Mouse (Mus musculus) right cerebral cortex, postnatal 10 days (tissue): ENCODE results near the gene Stim1.
"Not testable (repeated sequence)": the region's sequence is repeated elsewhere in the genome, so short reads cannot be mapped to it uniquely, and the experiment has no call there.

Source experiments
- DNase-seq, 2 experiments: peaks; one replicate each; pipeline ENCODE4 v3.0.0; 2021; ENCODE audit warnings: low spot score in 2 of 2

Gene Stim1

DNA sequence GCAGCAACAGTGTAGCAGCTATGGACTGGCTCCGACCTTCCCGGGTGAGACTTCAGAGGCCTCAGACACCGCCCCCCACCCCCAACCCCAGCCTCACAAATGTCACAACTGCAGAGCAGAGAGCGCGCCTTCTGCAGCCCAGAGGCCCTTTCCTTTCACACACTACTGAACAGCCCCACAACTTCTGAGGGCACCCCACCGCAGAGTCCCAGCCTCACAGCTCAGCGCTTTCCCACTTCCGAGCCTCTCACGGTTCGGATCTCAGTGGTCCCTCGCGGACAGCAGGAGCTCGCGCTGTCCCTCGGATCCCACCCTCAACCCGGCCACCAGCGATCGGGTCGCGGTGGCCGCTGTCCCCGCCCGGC lies 18.1 kb upstream of the Stim1 start:
- DNase-seq: peak; percentile 36

DNA sequence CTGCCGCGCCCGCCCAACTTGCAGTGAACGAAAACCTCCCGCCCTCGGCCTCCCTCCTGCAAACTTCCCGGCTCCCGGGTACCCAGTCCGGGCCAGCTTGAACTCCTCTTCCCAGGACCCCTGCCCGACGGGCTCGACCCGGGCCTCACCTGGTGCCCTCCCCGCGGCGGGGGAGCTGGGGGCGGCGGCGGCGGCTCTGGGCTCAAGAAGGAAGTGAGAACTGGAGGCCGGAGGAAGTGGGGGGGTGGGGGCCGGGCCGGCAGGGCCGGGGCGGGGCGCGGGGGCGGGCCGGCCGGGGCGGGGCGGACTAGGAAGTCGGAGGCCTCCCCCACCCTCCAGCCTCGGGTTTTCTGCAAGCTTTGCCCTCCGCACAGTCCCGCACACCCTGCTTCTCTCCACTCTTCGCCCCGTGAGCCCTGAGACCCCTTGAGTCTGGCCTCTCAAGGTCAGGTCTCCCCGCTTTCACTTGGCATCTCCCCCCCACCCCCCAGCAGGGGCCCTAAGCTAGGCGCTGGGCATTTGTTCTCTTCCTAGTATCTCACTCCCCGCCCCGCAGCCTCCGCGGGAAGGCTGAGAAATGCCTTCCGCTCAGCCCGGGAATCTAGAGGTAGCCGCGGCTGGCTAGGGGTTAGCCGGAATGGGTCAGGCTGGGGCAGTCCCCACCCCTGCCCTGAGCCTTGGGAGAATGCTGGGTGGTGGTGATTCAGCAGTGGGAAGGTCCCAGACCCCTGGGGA lies 17.5 kb upstream of the Stim1 start:
- peak; percentile 53 to 58 for DNase-seq

GRCm38 (mm10) chr7:102250631-102251214 lies 16.9 kb upstream of the Stim1 start:
- peak; percentile 88 to 89 for DNase-seq

DNA sequence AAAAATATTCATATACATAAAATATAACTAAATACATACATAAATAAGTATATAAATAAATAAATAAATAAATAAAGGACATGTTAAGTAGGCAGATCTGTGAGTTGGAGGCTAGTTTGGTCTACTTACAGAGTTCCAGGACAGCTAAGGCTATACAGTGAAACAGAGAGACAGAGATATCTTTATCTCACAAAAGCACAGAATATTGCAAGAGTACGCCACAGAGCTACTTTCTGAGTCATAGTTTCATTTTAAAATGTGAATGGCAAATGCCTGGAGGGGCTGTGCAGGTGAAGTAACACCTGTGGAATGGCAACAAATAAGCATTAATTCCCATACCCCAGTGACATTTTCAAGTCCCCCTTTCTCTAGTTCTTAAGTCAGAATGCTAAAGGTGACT lies 14.0 kb upstream of the Stim1 start:
- no peak for DNase-seq

GRCm38 (mm10) chr7:102255954-102256353 lies 11.7 kb upstream of the Stim1 start, which contains the start of gene Rhog:
Gene Rhog, minus strand, starts transcription at chr7:102256054.
- no peak for DNase-seq

GRCm38 (mm10) chr7:102256636-102257035 lies 11.0 kb upstream of the Stim1 start:
- no peak for DNase-seq

GRCm38 (mm10) chr7:102258189-102258588 lies 9.4 kb upstream of the Stim1 start:
- DNase-seq: peak; percentile 74 to 83

- no peak for DNase-seq
Observed at GRCm38 (mm10) chr7:102258753-102259152, 8.9 kb upstream of the Stim1 start.

GRCm38 (mm10) chr7:102259716-102260479 lies 7.7 kb upstream of the Stim1 start:
- DNase-seq: no peak

DNA sequence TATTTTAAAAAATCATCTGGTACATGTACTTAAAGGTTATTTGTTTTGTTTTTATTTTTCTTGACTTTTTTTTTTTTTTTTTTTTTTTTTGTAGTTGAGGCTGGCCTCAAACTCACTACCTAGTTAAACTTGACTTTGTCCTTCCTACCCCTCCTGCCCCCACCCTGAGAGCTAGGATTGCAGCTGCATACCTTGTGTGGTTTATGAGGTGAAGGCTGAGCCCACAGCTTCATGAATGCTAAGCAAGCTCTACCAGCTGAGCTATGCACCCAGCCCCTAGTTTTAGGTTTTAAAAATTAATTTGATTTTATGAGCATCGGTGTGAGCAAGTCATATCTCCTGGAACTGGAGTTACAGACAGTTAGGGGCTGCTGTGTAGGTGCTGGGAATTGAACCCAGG lies 7.1 kb upstream of the Stim1 start:
- DNase-seq: no peak

GRCm38 (mm10) chr7:102263020-102263419 lies 4.6 kb upstream of the Stim1 start:
- DNase-seq: no peak

DNA sequence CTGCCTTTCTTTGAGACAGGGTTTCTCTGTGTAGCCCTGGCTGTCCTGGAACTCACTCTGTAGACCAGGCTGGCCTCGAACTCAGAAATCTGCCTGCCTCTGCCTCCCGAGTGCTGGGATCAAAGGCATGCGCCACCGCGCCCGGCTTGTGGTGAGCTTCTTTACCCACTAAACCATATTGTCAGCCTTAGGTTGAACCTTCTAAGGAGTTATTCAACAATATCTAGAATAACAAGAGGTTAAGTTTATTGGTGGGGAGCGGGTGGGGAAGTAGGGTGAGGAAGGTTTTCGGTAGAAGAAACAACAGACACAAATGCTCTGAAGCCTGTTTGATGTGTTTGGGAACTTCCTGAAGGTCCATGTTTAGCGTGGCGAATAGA lies 1.6 kb upstream of the Stim1 start:
- not testable (repeated sequence) for DNase-seq

GRCm38 (mm10) chr7:102266401-102267042 lies 1.1 kb upstream of the Stim1 start:
- no peak for DNase-seq

GRCm38 (mm10) chr7:102267113-102267579 lies 460 bp upstream of the Stim1 start:
- peak; percentile 94 to 97 for DNase-seq

DNA sequence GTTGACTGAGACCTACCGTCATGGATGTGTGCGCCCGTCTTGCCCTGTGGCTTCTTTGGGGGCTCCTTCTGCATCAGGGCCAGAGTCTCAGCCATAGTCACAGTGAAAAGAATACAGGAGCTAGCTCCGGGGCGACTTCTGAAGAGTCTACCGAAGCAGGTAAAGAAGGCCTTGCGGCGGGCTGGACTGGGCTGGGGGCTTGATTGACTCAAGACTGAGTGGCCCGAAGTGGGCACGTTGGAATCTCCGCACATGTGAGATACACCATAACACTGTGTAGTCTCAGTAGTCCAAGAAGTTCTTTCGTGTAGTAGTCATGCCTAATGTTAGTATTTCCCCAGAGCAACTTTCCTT lies 766 bp downstream of the Stim1 start:
- peak in 1 of 2 experiments; percentile 35 for DNase-seq

GRCm38 (mm10) chr7:102272422-102272948 lies 4.9 kb downstream of the Stim1 start:
- DNase-seq: no peak

GRCm38 (mm10) chr7:102281403-102281802 lies 13.8 kb downstream of the Stim1 start:
- no peak for DNase-seq

DNA sequence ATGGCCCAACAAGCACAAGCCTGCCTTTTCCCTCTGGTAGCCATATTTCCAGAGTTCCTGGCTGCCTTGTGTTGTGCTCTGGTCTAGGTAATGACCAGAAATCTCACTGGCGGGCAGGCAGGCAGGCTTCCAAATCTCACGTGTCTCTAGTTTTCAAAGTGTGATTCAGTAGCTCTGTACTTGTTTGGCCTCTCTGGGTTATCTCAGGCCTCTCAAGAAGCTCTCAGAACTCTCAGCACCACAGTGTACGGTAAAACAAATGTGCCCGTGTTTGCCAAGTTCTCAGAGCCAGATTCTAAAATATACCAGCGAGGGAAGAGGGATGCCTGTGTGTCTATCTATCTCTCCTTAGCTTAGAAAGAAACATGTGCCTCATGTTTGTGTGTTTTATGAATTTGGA lies 14.7 kb downstream of the Stim1 start:
- no peak for DNase-seq

- no peak for DNase-seq
Observed at GRCm38 (mm10) chr7:102289466-102289865, 21.9 kb downstream of the Stim1 start.

DNA sequence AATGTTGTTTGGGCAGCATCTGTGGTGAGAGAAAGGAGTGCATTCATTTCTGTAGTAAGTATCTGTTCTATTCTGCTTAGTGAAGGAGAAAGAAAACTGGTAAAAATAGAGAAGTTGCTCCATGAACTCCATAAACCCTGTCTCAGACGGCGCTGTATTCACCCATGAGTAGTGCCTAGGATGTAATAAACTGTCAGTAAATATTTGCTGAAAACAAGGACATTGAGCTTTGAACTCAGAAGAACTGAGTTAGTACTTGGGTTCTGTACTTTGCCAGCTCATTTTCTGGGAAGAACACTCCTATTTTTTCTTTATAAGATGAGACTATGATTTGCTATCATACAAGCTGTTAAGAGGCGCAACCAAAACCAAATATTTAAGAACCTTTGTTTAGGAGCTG lies 24.6 kb downstream of the Stim1 start:
- no peak for DNase-seq

- no peak for DNase-seq
Observed at GRCm38 (mm10) chr7:102293234-102293633, 25.6 kb downstream of the Stim1 start.

DNA sequence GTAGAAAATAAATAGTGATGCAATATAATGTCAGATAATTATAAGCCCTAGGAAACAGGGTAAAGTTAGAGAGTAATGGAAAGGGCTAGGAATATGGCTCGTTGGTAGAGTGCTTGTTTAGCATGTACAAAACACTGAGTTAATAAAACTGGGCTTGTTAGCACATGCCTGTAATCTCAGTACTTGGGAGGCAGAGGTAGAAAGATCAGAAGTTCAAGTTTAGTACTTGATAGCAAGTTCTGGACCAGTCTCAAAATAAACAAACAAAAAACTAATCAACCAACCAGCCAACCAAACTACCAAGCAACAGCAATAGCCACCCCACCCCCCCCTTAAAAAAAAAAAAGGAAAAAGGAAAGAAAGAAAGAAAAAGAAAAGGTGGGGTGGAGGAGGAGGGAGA lies 33.2 kb downstream of the Stim1 start:
- DNase-seq: no peak
